Mouse (Mus musculus) megakaryocyte, embryonic 14.5 days (primary cell): ENCODE measurements around the gene Ttll11.

Experiments used
- FLI1 ChIP-seq: IDR thresholded peaks from 2 replicates; pipeline ENCODE4 v1.6.1; 2012; ENCODE audit warnings: low read length, inconsistent platforms, mixed read lengths
- GATA1 ChIP-seq: IDR thresholded peaks from 3 replicates; pipeline ENCODE4 v1.6.1; 2012; ENCODE audit warnings: mixed read lengths, low read length, inconsistent platforms, borderline replicate concordance

- TF ChIP-seq GATA1 = no peak
- no peak for TF ChIP-seq FLI1
Observed at GRCm38 (mm10) chr2:35928133-35928532, 51.6 kb downstream of the Ttll11 start.
